In genomic region chr11:62635406-62635805, GRCm38 (mm10) we compare ENCODE assay signal across 11 mouse cellular contexts. TPM values are rescaled to one million over a fixed set of nuclear protein-coding genes. Genes with fewer than 3 reads are reported as not detected.
DNase-seq lines count a peak whose midpoint lies in the region; ATAC-seq and TF ChIP-seq lines count a peak whose summit lies in the region.
"Had no signal": no experiment of that assay in that cellular context is flagged by ENCODE, and none has a peak within 500 bp of the region (broad histone marks: within the 10 kb centered on the region; RNA-seq: fewer than 3 reads in every experiment).

No protein-coding gene starts in this region.

- no peak for ATAC-seq in kidney, embryonic 14.5 days (ENCODE audit: low FRiP score, low TSS enrichment)
- ATAC-seq in kidney, postnatal 0 days (replicated peaks; ENCODE audit: low FRiP score, low read depth), result no peak

- peak; percentile 33 for DNase-seq in adrenal gland, postnatal 14 days
- no peak for DNase-seq in adrenal gland, postnatal 4 days (ENCODE audit: low spot score in 2 of 2)
- DNase-seq in kidney, postnatal 36 days, result no peak
- DNase-seq in gastrocnemius, postnatal 14 days, result peak; percentile 44
- peak; percentile 83 for DNase-seq in kidney, postnatal 0 days (ENCODE audit: low spot score)
- no peak for DNase-seq in cerebellum, adult 9-10 months
- DNase-seq in cerebellum, adult 18-20 months, result no peak
- DNase-seq: cerebellum, adult 9-11 months; layer of hippocampus, postnatal 36 days had no signal

- H3K4me3 ChIP-seq in kidney, embryonic 14.5 days (ENCODE audit: low read length), result no peak overlapping the region
- no peak overlapping the region for H3K4me3 ChIP-seq in kidney, postnatal 0 days (replicated peaks; ENCODE audit: low read depth, low read length)
- H3K4me3 ChIP-seq: forebrain, embryonic 12.5 days had no signal

- H3K9ac ChIP-seq in kidney, embryonic 14.5 days (ENCODE audit: low read depth, low read length), result no peak overlapping the region
- no peak overlapping the region for H3K9ac ChIP-seq in kidney, postnatal 0 days (ENCODE audit: low read depth, low read length)

- H3K36me3 ChIP-seq in kidney, embryonic 14.5 days (ENCODE audit: control insufficient read depth, insufficient read depth, low read length), result 0 out of 2 replicates have a peak, but pooled peaks cover 3% of the 10 kb centered on the region
- H3K36me3 ChIP-seq in kidney, postnatal 0 days (ENCODE audit: insufficient read depth, low read length), result no peaks in the 10 kb centered on the region
- H3K36me3 ChIP-seq: forebrain, embryonic 12.5 days had no signal

- H3K27me3 ChIP-seq in kidney, embryonic 14.5 days (ENCODE audit: control insufficient read depth, insufficient read depth, low read length), result no peaks in the 10 kb centered on the region
- H3K27me3 ChIP-seq in kidney, postnatal 0 days (ENCODE audit: insufficient read depth, low read length), result no peaks in the 10 kb centered on the region
- H3K27me3 ChIP-seq: forebrain, embryonic 12.5 days had no signal

- no peak for TF ChIP-seq CTCF in kidney, postnatal 0 days (IDR thresholded peaks at IDR 0.05; ENCODE audit: low read depth)

- intact Hi-C loops in gastrocnemius, postnatal 14 days (cut with DNase I; ENCODE audit: low total_unique reads), result no loop called here

- H3K4me1 ChIP-seq in kidney, embryonic 14.5 days (ENCODE audit: control insufficient read depth, insufficient read depth, low read length), result peaks cover 31% of the 10 kb centered on the region
- H3K4me1 ChIP-seq in kidney, postnatal 0 days (replicated peaks; ENCODE audit: insufficient read depth, low read length), result peaks cover 24% of the 10 kb centered on the region

- H3K9me3 ChIP-seq in kidney, embryonic 14.5 days (ENCODE audit: control insufficient read depth, low read length), result no peaks in the 10 kb centered on the region
- no peaks in the 10 kb centered on the region for H3K9me3 ChIP-seq in kidney, postnatal 0 days (replicated peaks; ENCODE audit: low read length)
- H3K9me3 ChIP-seq: forebrain, embryonic 12.5 days had no signal

- no peak overlapping the region for H3K4me2 ChIP-seq in kidney, embryonic 14.5 days (replicated peaks; ENCODE audit: low read depth, low read length)
- no peak overlapping the region for H3K4me2 ChIP-seq in kidney, postnatal 0 days (ENCODE audit: low read length)
- H3K4me2 ChIP-seq: forebrain, embryonic 12.5 days had no signal

- 56% methylated on average over 3 of the region's 3 CpGs for whole genome bisulfite sequencing in kidney, embryonic 14.5 days
- 49% methylated on average over 3 of the region's 3 CpGs for WGBS in kidney, postnatal 0 days

- peak overlapping the region; percentile 37; the same call in 1 of the 2 replicates for H3K27ac ChIP-seq in kidney, embryonic 14.5 days (ENCODE audit: low read depth, low read length)
- H3K27ac ChIP-seq in kidney, postnatal 0 days, result peak overlapping the region; percentile 76; the same call in 1 of the 2 replicates
- H3K27ac ChIP-seq: forebrain, embryonic 12.5 days had no signal

RNA-seq across cellular contexts. Expression of gene Lrrc75a, which starts 12.9 kb away (rescaled TPM):
- 28.7 and 31.7 TPM in 2 replicates for total RNA-seq in adrenal gland, postnatal 14 days (2021)
- total RNA-seq in adrenal gland, postnatal 4 days (2021), result 10 to 100 TPM; 47.8 to 53.0 TPM
- 16.4 and 18.7 TPM in 2 replicates for polyA plus RNA-seq in kidney, embryonic 14.5 days (2014; fragmentation: Nextera tagmentation; extraction: Ambion mirVana)
- 1 to 10 TPM; 7.2 to 8.8 TPM for total RNA-seq in gastrocnemius, postnatal 14 days (2021)
- polyA plus RNA-seq in kidney, postnatal 0 days (2015; fragmentation: Nextera tagmentation; extraction: Ambion mirVana), result 12.6 and 14.8 TPM in 2 replicates

RNA-seq across cellular contexts. Expression of gene Mmgt2, which starts 13.1 kb away (rescaled TPM):
- total RNA-seq in adrenal gland, postnatal 14 days (2021), result 26.6 and 35.7 TPM in 2 replicates
- total RNA-seq in adrenal gland, postnatal 4 days (2021), result 10 to 100 TPM; 49.0 to 53.5 TPM
- 63.4 and 63.8 TPM in 2 replicates for polyA plus RNA-seq in kidney, embryonic 14.5 days (2014; fragmentation: Nextera tagmentation; extraction: Ambion mirVana)
- 1 to 10 TPM; 5.5 to 7.8 TPM for total RNA-seq in gastrocnemius, postnatal 14 days (2021)
- polyA plus RNA-seq in kidney, postnatal 0 days (2015; fragmentation: Nextera tagmentation; extraction: Ambion mirVana), result 70.8 and 73.1 TPM in 2 replicates

Comparison
In these comparisons a context has a peak if more than half of its experiments do, and no peak if none do; other contexts are left out.
1. DNase-seq: peak in adrenal gland, postnatal 14 days (single experiment), gastrocnemius, postnatal 14 days (single experiment) and kidney, postnatal 0 days (single experiment); none in adrenal gland, postnatal 4 days (0 of 2), kidney, postnatal 36 days (0 of 2), cerebellum, adult 9-10 months (single experiment) and cerebellum, adult 18-20 months (0 of 2).